Mouse (Mus musculus) embryo, embryonic 11 days (tissue): ENCODE measurements around the gene Zfp148.
"Not testable (repeated sequence)": the region's sequence is repeated elsewhere in the genome, so short reads cannot be mapped to it uniquely, and the experiment has no call there.

ENCODE experiments used
- DNase-seq: peaks from one replicate; pipeline ENCODE4 v3.0.0-alpha.2; 2015

Gene Zfp148

DNA sequence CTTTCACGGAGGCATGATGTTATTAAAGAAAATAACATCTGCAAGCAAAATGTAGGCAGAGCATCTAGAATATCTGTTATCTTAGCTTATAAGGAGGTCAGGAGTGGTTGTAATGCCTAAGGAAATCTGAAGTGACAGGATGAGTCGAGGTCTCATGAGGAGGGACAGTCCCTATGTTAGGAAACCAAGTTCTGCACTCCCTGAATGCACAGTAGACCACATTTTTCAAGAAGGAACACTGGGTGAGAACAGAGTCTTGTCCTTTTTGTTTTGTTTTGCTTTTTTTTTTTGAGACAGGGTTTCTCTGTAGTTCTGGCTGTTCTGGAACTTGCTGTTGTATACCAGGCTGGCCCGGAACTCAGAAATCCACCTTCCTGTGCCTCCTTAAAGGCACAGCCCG is 1.7 kb downstream of the Zfp148 start:
- DNase-seq, result no peak

DNA sequence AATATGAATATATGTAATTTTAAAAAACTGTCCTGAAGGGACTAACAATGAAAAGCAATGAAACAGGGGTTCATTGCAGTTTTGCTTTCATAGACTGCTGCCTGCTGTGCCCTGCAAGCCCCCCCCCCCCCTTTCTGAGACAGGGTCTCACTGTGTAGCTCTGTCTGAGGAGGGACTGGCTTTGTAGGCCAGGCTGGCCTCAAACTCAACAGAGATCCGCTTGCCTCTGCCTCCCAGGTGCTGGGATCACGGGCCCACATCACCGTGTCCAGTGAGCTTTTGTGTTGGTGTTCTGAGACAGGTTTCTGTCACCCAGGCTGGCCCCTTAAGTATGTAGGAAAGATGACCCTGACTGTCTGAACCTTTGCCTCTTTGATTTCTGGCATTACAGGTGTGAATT is 2.9 kb downstream of the Zfp148 start:
- no peak for DNase-seq

DNA sequence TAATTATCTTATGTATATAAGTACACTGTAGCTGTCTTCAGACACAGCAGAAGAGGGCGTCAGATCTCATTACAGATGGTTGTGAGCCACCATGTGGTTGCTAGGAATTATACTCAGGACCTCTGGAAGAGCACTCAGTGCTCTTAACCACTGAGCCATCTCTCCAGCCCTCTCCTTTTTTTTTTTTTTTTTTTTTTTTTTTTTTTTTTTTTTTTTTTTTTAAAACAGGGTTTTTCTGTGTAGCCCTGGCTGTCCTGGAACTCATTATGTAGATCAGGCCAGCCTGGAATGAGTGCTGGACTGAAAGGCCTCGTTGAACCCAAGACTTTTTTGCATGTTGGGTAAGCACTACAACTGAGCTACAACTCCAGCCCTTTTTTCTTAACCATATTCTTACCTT is 3.4 kb downstream of the Zfp148 start:
- DNase-seq, result not testable (repeated sequence)

DNA sequence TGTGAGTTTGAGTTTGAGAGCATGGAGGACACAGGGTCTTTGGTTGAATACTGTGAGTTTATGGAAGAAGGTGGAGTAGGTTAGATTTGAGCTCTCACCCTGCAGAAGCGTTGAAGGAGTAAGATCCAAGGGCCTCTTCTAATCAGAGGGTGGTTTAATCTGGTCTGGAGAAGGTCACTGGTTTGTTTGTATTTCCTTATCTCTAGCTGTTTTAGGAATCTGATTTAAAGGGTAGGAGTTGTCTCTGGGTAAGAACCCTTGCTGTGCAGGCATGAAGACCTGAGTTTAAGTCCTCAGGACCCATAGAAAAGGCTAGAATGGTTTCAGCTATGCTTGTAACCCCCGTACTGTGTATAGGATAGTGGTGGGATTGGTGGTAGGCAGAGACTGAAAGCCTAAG is 6.4 kb downstream of the Zfp148 start:
- no peak for DNase-seq

DNA sequence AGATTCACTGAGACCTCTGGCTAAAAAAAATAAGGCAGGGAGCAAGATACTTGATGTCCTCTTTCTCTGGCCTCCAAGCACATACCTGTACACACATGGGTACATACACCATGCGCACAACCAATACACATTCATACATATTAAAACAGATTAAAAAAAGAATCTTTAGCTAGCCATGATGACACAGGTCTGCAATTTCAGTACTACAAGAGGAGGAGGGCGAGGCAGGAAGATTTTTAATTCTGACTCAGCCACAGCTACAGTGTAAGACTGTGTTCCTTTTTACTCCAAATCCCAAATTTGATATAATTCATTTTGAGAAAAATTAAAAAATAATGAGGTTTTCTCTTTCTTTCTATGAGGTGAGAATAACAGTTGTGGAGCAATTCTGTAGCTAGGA is 6.8 kb downstream of the Zfp148 start:
- DNase-seq, result no peak

DNA sequence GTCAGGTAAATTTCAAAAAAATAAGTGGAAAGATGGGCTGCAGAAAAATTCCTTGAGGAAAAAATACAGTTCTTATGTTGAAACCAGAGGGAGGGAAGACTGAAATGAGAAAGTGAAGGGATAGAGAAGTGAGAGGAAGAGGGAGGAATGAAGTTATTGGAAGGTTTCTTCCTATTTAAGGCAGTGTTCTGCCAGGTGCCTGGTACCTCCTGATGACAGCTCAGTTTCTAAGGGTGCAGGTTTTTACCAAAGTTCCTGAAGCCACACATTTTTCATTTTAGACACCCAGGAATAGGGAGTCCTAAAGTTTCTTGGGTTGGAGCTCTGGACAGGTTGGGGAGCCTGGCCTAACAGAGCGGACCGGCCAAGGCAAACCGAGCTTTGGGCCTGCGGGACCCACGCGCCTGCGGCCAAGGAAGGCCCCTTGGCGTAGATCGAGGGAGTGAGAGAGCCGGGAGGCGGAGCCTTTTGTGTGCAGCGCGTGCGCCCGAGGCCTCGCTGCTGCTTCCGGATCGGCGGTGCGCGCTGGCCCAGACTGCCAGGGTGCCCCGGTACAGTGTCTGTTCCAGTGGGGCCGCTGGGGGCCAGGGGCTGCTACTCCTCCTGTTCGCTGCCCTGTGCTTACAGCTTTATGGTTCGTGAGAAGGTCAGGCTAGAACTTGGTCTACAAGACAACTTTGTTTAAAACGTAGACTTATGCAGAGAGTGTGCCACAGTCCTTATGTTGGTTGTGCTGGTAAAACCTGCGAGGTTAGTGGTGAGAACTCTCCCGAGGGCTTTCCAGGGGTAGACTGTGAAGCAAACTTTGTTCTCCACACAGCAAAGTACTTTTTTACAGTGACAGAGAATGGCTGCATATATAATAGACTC is 19.5 kb downstream of the Zfp148 start:
- peak; percentile 90 for DNase-seq

DNA sequence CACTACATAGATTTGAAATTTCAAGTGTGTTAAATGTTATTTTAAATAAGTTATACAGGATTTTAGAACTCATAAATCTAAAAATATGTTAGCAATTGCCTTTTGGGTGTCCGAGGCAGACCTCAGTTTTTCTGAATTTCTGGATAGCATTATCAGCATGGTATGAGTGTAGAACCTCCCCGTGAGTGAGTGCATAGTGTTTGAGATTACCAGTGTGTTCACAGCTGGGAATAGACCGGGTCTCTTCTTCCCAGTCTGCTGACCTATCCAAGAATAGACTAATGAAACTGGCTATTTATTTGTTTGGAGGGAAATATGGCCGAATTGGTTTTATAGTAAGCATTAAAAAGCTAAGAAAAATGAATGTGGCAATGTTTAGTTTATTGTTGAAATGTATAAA is 20.3 kb downstream of the Zfp148 start:
- DNase-seq, result no peak

DNA sequence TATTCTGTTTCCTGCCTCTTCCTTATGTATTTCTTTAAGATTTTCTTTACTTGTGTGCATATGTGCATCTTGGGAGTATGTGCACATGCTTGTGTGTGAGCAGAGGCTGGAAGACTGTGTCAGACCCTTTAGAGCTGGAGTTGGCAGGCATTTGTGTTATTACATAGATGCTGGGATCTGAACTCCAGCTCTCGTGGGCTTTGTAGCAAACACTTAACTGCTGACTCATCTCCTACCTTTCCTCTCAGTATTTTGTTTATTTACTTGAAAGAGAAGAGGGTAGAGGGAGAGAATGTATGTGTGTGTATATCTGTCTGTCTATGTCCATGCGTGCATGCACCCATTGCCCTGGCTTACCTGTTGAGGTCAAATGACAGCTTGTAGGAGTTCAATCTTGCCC is 22.6 kb downstream of the Zfp148 start:
- no peak for DNase-seq

DNA sequence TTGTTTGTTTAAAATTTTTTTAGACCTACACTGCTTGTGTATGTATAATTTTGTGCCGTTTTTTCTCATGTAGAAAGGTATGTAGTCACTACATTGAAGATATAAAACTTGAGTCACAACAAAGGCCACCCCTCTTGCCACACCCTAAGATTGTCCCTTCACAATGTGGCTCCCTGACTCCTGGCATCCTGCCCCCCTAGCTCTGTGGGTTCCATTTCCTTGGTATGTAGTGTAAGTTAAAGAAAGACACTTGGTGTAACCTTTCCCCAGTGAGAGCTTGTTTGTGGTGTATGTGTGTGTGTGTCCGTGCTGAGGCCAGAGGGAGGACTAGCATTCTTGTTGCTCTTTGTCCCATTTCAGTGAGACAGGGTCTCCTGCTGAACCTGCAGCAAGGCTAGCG is 23.4 kb downstream of the Zfp148 start:
- no peak for DNase-seq

DNA sequence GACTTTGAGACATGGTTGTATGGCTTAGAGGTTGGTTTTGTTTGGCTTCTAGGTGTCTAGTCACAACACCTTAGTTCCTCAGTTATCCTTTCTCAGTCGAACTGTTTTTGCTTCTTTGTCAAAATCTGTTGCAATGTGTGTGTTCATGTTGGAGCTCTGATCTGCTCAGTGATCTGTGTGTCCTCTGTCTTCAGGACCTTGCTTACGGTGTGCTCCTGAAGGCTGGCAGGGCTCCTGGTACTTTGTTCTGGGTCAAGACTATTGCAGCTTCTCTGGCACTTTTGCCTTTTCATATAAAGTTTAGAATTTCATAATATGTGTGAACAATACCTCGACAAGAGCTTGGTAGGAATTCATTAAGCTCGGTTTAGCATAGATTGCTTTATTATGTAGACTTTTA is 24.9 kb downstream of the Zfp148 start:
- DNase-seq, result no peak

DNA sequence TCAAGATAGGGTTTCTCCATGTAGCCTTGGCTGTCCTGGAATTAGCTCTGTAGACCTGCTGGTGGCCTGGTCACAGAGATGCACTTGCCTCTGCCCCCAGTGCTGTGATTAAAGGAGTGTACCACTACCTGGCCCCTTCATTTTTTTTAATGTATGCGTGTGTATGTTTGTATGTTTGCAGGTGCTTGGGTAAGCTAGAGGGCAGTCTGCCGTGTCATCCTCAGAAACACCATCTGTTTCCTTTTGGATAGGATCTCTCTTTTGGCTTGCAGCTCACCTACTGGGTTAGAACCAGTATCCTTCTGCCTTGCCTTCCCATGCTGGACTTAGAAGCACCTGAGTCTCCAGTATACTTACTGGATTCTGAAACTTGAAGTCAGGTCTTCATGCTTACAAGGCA is 29.5 kb downstream of the Zfp148 start:
- no peak for DNase-seq

DNA sequence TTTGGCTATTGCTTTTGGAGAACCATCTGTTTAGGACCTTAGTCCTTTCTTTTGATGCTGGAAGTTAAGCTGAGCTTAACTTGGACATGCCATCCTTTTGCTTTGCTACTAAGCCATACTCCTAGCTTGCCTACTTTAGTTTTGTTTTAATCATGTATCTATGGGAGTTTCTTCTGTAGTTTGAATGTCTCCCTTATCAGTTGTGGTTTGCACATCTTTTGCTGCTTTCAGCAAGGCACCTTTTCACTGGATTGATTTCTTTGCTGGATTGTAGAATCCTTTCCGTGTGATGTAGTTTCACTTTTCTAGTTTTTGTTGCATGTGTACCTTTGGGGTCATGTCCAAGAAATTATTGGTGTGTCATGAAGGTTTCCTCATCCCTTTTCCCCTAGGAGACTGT is 30.0 kb downstream of the Zfp148 start:
- DNase-seq, result no peak

DNA sequence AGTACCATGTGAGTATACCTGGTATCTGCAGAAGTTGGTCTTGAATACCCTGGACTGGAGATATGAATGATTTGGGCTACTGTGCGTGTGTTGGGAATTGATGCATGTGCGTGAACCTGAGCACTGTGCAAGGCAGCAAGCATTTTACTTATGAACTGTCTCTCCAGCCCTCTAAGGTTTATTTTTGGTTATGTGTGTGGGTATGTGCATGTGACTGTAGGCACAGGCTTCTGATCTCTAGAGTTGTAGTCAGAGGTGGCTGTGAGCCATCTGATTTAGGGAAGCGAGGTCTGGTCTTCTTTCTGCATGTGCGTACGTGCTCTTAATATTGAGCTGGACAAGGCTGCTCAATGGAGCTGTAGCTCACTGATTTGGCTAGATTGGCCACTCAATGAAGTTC is 33.6 kb downstream of the Zfp148 start:
- no peak for DNase-seq

DNA sequence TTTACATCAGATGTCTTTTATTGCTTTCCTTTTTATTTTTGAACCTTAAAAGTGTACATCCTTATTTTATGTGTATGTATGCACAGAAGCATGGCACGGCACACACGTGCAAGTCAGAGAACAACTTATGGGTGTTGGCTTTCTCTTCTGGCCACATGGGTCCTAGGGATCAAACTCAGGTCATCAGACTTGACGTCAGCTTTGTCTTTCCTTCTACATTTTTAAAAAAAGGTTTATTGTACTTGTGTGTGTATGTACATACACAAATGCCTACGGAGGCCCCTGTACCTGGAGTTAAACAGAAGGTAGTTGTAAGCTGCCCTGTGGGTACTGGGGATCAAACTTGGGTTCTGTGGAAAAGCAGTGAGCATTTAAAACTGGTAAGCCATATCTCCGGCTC is 35.0 kb downstream of the Zfp148 start:
- no peak for DNase-seq

DNA sequence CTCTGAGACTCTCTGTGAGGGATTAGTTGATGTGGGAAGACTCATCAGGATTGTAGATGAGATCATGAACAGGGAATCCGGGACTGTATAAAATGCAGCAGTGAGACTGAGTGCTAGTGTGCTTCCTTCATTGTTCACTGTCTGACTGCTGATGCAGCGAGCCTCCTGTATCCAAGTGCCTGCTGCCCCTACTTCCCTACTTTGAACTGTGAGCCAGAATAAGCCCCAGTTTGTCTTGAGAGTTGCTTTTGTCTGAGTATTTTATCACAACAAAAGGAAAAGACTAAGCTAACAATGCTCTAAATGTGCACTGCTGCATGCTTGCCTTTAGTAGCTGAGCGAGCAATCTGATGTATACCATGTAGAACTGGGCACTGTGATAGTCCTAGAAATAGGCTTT is 47.7 kb downstream of the Zfp148 start:
- DNase-seq, result no peak

DNA sequence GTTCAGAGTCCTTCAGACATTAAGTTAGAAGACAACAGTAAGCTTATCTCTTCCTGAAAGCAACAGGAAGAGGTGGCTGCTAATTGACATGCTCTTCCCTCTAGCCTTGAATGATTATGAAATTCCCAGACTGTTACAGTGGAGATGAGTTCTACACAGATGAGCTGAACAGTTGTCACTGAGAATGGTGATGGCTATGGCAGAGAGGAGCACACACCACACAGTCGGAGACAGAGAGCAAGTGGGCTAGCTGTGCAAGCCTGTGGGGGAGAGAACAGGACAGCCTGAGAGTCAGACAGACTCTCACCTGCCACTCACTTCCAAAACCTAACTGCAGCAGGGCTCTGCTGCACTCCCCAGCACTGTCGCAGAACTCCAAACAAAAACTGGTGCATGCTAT is 51.0 kb downstream of the Zfp148 start:
- DNase-seq, result no peak

DNA sequence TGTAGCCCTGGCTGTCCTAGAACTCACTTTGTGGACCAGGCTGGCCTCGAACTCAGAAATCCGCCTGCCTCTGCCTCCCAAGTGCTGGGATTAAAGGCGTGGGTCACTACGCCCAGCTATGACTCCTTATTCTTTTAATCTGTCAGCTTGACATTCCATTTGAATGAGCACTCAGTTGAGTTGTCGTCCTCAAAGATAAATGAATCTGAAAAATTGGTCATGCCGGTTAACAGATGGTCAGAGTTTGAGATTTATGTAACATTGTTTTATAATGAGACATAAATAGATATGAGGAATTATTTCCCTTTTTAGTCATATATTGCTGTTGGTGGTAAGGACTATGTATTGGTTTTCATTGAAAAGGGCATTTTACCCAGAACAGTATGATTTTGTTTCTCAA is 60.4 kb downstream of the Zfp148 start:
- no peak for DNase-seq

DNA sequence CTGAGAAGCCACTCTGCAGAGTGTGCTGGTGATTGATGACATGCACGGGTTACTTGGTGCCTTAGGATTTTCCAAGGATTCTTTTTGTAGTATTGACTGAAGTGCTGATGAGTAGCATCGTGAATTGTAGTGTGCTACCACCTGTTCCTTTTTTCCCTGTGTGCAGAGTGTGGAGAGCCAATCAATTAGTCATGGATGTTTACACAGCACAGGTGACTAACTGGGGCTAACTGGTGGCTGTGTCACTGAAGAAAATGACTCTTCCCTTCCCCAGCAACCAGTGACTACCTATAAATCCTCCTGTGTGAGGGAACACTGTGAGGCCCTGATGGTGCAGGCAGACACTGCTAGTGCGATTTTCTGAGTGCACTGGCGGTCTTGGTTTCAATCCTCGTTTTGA is 66.2 kb downstream of the Zfp148 start:
- DNase-seq, result no peak

DNA sequence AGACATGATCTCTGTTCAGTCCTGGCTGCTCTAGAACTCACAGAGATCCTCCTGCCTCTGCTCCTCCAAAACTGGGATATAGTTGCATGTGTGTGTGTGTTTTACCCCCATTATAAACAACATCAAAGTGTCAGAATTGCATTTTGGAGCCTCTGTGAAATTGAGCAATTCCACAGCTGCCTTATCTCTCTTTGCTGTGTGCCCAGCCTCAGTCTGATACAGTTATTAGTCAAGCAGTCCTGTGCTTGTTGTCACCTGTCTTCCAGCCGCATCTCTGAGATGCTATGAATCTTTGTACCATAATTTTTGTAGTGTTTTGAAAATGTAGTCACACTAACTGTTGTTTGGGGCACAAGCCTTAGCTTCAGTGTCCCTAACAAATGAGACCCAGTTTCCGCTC is 73.2 kb downstream of the Zfp148 start:
- DNase-seq, result no peak

DNA sequence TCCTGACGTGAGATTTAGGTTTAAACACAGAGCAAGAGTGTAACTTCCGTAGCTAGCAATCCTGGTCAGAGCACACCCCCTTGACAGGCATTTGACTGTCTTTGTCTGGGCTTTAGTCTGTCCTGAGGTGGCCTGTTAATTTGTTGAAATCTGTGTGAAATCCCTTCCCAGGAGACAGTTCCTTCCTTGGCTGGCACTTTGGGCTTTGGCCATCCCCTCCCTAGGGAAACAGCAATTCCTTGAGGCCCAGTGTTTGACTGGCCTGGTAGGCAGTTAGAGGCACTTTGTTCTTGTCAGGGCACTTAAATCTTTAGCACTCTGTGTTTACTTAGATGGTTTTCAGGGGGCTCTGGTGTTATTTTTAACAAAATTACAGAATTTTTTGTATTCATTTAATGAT is 73.7 kb downstream of the Zfp148 start:
- no peak for DNase-seq

DNA sequence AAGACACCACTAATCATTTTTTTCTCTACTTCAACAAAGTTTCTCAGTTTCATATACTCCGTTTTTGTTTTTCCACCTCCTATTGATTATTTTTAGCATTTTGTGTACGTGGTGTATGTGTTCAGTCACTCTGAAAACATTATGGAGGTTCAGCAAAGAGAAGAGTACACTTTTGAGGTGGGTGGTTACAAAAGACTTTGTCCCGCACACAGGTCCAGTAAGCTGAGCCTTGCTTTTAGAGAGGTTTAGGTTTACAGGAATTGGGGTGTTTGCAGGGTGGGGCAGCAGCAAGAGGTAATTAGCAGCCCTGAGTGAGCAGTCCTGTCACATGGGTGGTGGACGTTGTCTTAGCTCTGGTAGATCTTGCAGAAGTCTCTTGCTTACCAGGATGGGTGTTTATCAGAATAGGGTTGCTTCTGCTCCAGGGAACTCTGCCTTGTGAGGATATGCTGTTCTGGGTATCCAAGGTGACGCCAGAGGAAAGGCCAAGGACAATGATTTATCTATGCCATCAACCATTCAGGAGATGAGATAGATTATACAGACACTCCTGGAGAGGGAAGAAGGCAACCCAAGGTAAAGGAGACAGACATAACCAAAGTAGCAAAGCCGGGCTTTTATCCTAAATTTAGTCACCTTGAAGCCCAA is 74.8 kb downstream of the Zfp148 start:
- no peak for DNase-seq

DNA sequence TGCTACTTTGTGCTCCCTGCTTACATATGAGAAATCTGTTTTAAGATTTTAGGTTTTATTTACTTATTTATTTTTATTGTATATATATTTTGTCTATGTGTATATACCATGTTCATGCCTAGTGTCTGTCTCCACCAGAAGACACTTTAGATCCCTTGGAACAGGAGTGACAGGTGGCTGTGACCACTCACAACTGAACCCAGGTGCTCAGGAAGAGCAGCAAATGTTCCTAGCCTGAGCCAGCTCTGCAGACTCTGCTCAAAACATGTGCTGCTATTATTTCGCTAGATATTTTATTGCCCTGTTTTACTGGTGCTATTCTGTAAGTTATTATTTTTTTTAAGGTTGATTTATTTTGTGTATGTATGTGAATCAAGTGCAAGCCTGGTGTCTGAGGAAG is 78.5 kb downstream of the Zfp148 start:
- no peak for DNase-seq

DNA sequence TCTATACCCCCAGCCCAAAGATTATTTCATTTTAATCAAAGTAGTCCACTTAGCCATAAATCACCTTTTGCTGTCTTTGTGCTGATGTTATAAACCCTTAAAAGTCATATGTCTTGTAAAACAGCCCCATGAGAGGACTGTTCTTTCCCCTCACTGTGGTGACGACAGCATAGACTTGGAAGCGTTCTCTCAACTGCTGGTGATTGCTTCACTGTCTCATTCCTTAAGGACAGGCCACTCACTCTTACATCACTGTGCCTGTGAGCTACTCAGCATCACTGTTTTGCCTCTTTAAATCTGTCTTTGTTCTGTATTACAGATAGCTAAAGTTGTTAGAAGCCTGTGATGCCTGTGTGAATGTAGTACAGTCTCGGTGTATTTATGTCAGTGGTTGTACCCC is 80.8 kb downstream of the Zfp148 start:
- no peak for DNase-seq

DNA sequence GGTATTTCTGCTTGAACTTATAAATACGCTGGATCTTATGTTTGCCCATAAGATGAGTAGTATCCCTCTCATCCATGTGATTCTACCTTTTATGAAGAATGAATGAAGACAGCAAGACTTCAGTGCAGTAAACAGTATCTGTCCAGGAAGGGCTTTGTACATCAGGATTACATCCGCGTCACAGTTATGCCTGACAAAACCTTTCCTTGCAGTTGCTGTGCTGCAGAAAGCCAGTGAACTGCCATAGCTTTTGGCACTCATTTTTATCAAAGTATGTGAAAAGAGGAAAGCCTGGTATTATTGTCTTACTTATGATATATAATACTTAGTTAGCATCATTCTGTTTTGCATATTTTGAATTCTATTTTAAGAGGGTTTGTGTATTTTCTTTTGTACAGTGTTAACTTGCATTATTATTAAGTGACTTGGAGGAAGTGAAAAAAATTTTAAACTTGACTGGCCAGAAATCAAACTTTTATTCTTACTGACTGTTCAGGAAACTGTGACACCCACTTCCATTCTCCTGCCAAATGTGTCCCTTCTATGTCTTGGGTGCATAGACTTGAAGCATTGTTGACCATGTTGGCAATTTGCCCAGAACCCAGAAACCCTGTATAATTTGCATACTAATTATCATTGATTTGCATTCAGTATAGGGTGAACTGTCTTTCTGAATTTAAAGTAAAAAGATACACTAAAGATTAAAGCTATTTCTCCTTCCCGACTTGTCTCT is 84.0 kb downstream of the Zfp148 start:
- no peak for DNase-seq
